Mouse (Mus musculus) adrenal gland, postnatal 4 days (tissue): ENCODE data around the gene Fam161b. TPM values are rescaled to one million over a fixed set of nuclear protein-coding genes. Genes with fewer than 3 reads are reported as not detected.

Experiments used
- DNase-seq, 2 experiments: peaks; one replicate each; pipeline ENCODE4 v3.0.0; 2021 to 2022; ENCODE audit warnings: low spot score in 2 of 2, mixed read lengths in 2 of 2
- long read RNA-seq, 2 experiments: library from polyadenylated mRNA; stranded (forward); transcript quantifications; one replicate each; pipeline ENCODE4 v2.0.0; 2021
- total RNA-seq, 2 experiments: library from RNA; stranded (reverse); gene quantifications; 2 replicates each; pipeline ENCODE4 v1.2.3; 2021

Gene Fam161b
- total RNA-seq, result 1 to 10 TPM; 2.0 to 2.7 TPM
- long read RNA-seq, experiment 1, partial matches to known transcripts, result 1 of 2 reads
- long read RNA-seq, experiment 1, other reads (novel, unspliced or antisense), result 0 of 2 reads
- long read RNA-seq, experiment 2, partial matches to known transcripts, result 0 of 1 reads
- long read RNA-seq, experiment 2, other reads (novel, unspliced or antisense), result 0 of 1 reads

- peak; percentile 72 to 91 for DNase-seq
Observed at GRCm38 (mm10) chr12:84361555-84362489, at the start of gene Fam161b, which contains the start of gene Coq6. Gene Fam161b (minus strand): TSS chr12:84361833. Gene Coq6 (plus strand): TSS chr12:84361657.

- DNase-seq, result peak; percentile 72 to 84
Observed at GRCm38 (mm10) chr12:84408819-84409507, 47.3 kb upstream of the Fam161b start, which contains the start of the genes Entpd5 and Bbof1. Gene Entpd5 (minus strand): TSS chr12:84409029. Gene Bbof1 (plus strand): TSS chr12:84409071.

GRCm38 (mm10) chr12:84407874-84408818 lies 46.5 kb upstream of the Fam161b start:
- DNase-seq, result no peak

GRCm38 (mm10) chr12:84407259-84407658 lies 45.6 kb upstream of the Fam161b start:
- no peak for DNase-seq

GRCm38 (mm10) chr12:84404541-84404940 lies 42.9 kb upstream of the Fam161b start:
- no peak for DNase-seq

- DNase-seq, result no peak
Observed at GRCm38 (mm10) chr12:84402923-84403322, 41.3 kb upstream of the Fam161b start.

GRCm38 (mm10) chr12:84400653-84401052 lies 39.0 kb upstream of the Fam161b start:
- no peak for DNase-seq

- DNase-seq, result no peak
Observed at GRCm38 (mm10) chr12:84400068-84400467, 38.4 kb upstream of the Fam161b start.

- no peak for DNase-seq
Observed at GRCm38 (mm10) chr12:84399663-84400062, 38.0 kb upstream of the Fam161b start.

- DNase-seq, result no peak
Observed at GRCm38 (mm10) chr12:84399135-84399534, 37.5 kb upstream of the Fam161b start.

GRCm38 (mm10) chr12:84398629-84399028 lies 37.0 kb upstream of the Fam161b start:
- DNase-seq, result no peak

GRCm38 (mm10) chr12:84397685-84398084 lies 36.1 kb upstream of the Fam161b start:
- no peak for DNase-seq

GRCm38 (mm10) chr12:84396947-84397679 lies 35.5 kb upstream of the Fam161b start:
- no peak for DNase-seq

- DNase-seq, result no peak
Observed at GRCm38 (mm10) chr12:84393847-84394246, 32.2 kb upstream of the Fam161b start.

- no peak for DNase-seq
Observed at GRCm38 (mm10) chr12:84392681-84393080, 31.0 kb upstream of the Fam161b start.

GRCm38 (mm10) chr12:84390336-84390735 lies 28.7 kb upstream of the Fam161b start:
- no peak for DNase-seq

- DNase-seq, result no peak
Observed at GRCm38 (mm10) chr12:84388774-84389400, 27.3 kb upstream of the Fam161b start.

GRCm38 (mm10) chr12:84388097-84388496 lies 26.5 kb upstream of the Fam161b start:
- no peak for DNase-seq

- no peak for DNase-seq
Observed at GRCm38 (mm10) chr12:84385408-84385807, 23.8 kb upstream of the Fam161b start.
